Comparison of ENCODE assay signal across 12 mouse cellular contexts in the genomic region with DNA sequence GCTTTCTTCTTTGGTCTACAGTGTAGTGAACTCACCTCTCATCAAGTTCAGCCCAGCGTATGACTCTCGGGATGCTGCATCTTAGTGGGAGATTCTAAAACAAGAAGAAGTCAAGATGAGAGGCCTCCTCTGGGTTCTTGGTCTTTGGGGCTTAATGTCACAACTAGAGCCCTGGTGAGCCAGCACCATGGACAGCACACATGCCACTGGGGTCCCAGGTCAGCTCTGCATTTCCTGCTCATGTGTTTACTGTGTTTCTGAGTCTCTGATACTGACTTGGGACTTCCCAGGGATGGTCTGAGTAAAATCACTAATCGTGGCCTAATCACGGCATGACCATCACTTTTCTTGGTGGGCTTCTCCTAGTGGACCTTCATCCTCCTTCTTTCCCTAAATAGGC. TPM values are rescaled to one million over a fixed set of nuclear protein-coding genes. Genes with fewer than 3 reads are reported as not detected.
DNase-seq lines count a peak whose midpoint lies in the region; ATAC-seq and TF ChIP-seq lines count a peak whose summit lies in the region.
"Had no signal": no experiment of that assay in that cellular context is flagged by ENCODE, and none has a peak within 500 bp of the region (broad histone marks: within the 10 kb centered on the region; RNA-seq: fewer than 3 reads in every experiment).

No protein-coding gene starts in this region.

- H3K9ac ChIP-seq in midbrain, postnatal 0 days (replicated peaks; ENCODE audit: low read length, poor library complexity, severe bottlenecking), result no peak overlapping the region
- H3K9ac ChIP-seq: forebrain, postnatal 0 days had no signal

- DNase-seq in heart, postnatal 10 days, result peak; percentile 29 to 47
- DNase-seq in heart, postnatal 25 days (ENCODE audit: low spot score), result no peak
- DNase-seq in thymus, postnatal 0 days (ENCODE audit: low spot score), result peak; percentile 31
- DNase-seq in thymus, postnatal 14 days, result no peak
- no peak for DNase-seq in gastrocnemius, adult 8-10 months (ENCODE audit: low spot score in 2 of 2)
- no peak for DNase-seq in midbrain, postnatal 0 days (ENCODE audit: low spot score)
- DNase-seq in midbrain, embryonic 10.5 days (ENCODE audit: low spot score), result no peak
- DNase-seq: forebrain, postnatal 0 days; midbrain, embryonic 14.5 days had no signal

- H3K27me3 ChIP-seq in midbrain, postnatal 0 days (ENCODE audit: insufficient read depth, low read length), result no peaks in the 10 kb centered on the region
- peaks cover 7% of the 10 kb centered on the region for H3K27me3 ChIP-seq in midbrain, embryonic 10.5 days (ENCODE audit: low read depth, poor library complexity, severe bottlenecking)

- TF ChIP-seq CTCF in midbrain, postnatal 0 days (IDR thresholded peaks at IDR 0.05), result no peak

- no peaks in the 10 kb centered on the region for H3K9me3 ChIP-seq in midbrain, postnatal 0 days (ENCODE audit: low read length)
- peaks cover 4% of the 10 kb centered on the region; the same call in 1 of the 2 replicates for H3K9me3 ChIP-seq in midbrain, embryonic 10.5 days (replicated peaks)

- WGBS in midbrain, postnatal 0 days, result 64% methylated on average over 4 of the region's 4 CpGs
- WGBS in midbrain, embryonic 10.5 days, result 55% methylated on average over 4 of the region's 4 CpGs

- H3K4me3 ChIP-seq in midbrain, postnatal 0 days (ENCODE audit: low read depth, low read length), result no peak overlapping the region
- no peak overlapping the region for H3K4me3 ChIP-seq in midbrain, embryonic 10.5 days

- no peak overlapping the region for H3K4me2 ChIP-seq in midbrain, postnatal 0 days (ENCODE audit: low read depth, low read length, poor library complexity, severe bottlenecking)
- H3K4me2 ChIP-seq: heart, embryonic 11.5 days had no signal

- intact Hi-C loops in heart, postnatal 10 days (cut with DNase I), result loop anchor here (10.0 kb wide), 1 partner anchor 246 kb away; no protein-coding TSS in a partner anchor
- intact Hi-C loops in heart, postnatal 25 days (cut with DNase I), result no loop called here

- no peaks in the 10 kb centered on the region for H3K4me1 ChIP-seq in midbrain, postnatal 0 days (ENCODE audit: insufficient read depth, low read length)
- H3K4me1 ChIP-seq in midbrain, embryonic 10.5 days, result peaks cover 13% of the 10 kb centered on the region

- peak; percentile 46 for ATAC-seq in granulocyte monocyte progenitor cell, adult 5-6 weeks (replicated peaks; ENCODE audit: poor library complexity, severe bottlenecking)
- ATAC-seq in midbrain, postnatal 0 days (ENCODE audit: low FRiP score), result no peak
- ATAC-seq: forebrain, postnatal 0 days had no signal

- no peaks in the 10 kb centered on the region for H3K36me3 ChIP-seq in midbrain, postnatal 0 days (ENCODE audit: insufficient read depth, low read length)
- H3K36me3 ChIP-seq in midbrain, embryonic 10.5 days, result no peaks in the 10 kb centered on the region

- H3K27ac ChIP-seq in midbrain, postnatal 0 days (ENCODE audit: low read depth, low read length), result no peak overlapping the region
- no peak overlapping the region for H3K27ac ChIP-seq in midbrain, embryonic 10.5 days (replicated peaks)

RNA-seq across cellular contexts. Expression of a gene that starts 28.3 kb away (rescaled TPM):
- total RNA-seq in heart, postnatal 10 days (2021), result 1 to 10 TPM; 5.7 to 6.1 TPM
- total RNA-seq in heart, postnatal 25 days (2021), result 1 to 10 TPM; 5.1 to 5.5 TPM
- polyA plus RNA-seq in thymus, postnatal 0 days (2015; fragmentation: Nextera tagmentation; extraction: Ambion mirVana), result 9.9 and 11.6 TPM in 2 replicates
- total RNA-seq in granulocyte monocyte progenitor cell, adult 5-6 weeks (2014; fragmentation: Nextera tagmentation), result 24.4 and 29.4 TPM in 2 replicates
- 7.9 and 8.5 TPM in 2 replicates for total RNA-seq in granulocyte monocyte progenitor cell, adult 5-6 weeks (2017)
- 1 to 10 TPM; 3.0 to 4.5 (median 3.2) TPM for total RNA-seq in gastrocnemius, adult 8-10 months (2022)
- 12.6 and 14.6 TPM in 2 replicates for total RNA-seq in midbrain, postnatal 0 days (2014; rRNA removed)
- 10.7 and 13.9 TPM in 2 replicates for polyA plus RNA-seq in midbrain, postnatal 0 days (2015; fragmentation: Nextera tagmentation; extraction: Ambion mirVana)
- 8.4 and 9.8 TPM in 2 replicates for polyA plus RNA-seq in midbrain, embryonic 10.5 days (2016; fragmentation: Nextera tagmentation; extraction: Ambion mirVana)

RNA-seq across cellular contexts. Expression of a gene that starts 36.4 kb away (rescaled TPM):
- not detected for total RNA-seq in heart, postnatal 10 days (2021)
- total RNA-seq in heart, postnatal 25 days (2021), result not detected
- polyA plus RNA-seq in thymus, postnatal 0 days (2015; fragmentation: Nextera tagmentation; extraction: Ambion mirVana), result 1.3 and 1.9 TPM in 2 replicates
- total RNA-seq in granulocyte monocyte progenitor cell, adult 5-6 weeks (2014; fragmentation: Nextera tagmentation), result not detected in 2 replicates
- 0.26 TPM in 1 of 2 replicates, not detected in the other for total RNA-seq in granulocyte monocyte progenitor cell, adult 5-6 weeks (2017)
- under 1 TPM; 0.19 to 0.58 (median 0.39) TPM for total RNA-seq in gastrocnemius, adult 8-10 months (2022)
- 0.11 and 0.24 TPM in 2 replicates for total RNA-seq in midbrain, postnatal 0 days (2014; rRNA removed)
- 0.14 and 0.15 TPM in 2 replicates for polyA plus RNA-seq in midbrain, postnatal 0 days (2015; fragmentation: Nextera tagmentation; extraction: Ambion mirVana)
- polyA plus RNA-seq in midbrain, embryonic 10.5 days (2016; fragmentation: Nextera tagmentation; extraction: Ambion mirVana), result 0.10 and 0.25 TPM in 2 replicates
- polyA plus RNA-seq: heart, embryonic 11.5 days; stomach, embryonic 14.5 days had no signal

RNA-seq across cellular contexts. Expression of a gene that starts 37.4 kb away (rescaled TPM):
- total RNA-seq in heart, postnatal 10 days (2021), result 10 to 100 TPM; 85.0 to 86.5 TPM
- 10 to 100 TPM; 81.0 to 85.2 TPM for total RNA-seq in heart, postnatal 25 days (2021)
- polyA plus RNA-seq in thymus, postnatal 0 days (2015; fragmentation: Nextera tagmentation; extraction: Ambion mirVana), result 72.4 and 72.8 TPM in 2 replicates
- 44.6 and 51.7 TPM in 2 replicates for total RNA-seq in granulocyte monocyte progenitor cell, adult 5-6 weeks (2014; fragmentation: Nextera tagmentation)
- total RNA-seq in granulocyte monocyte progenitor cell, adult 5-6 weeks (2017), result 22.9 and 23.2 TPM in 2 replicates
- 10 to 100 TPM; 44.1 to 52.7 (median 45.6) TPM for total RNA-seq in gastrocnemius, adult 8-10 months (2022)
- total RNA-seq in midbrain, postnatal 0 days (2014; rRNA removed), result 42.1 and 67.7 TPM in 2 replicates
- 56.6 and 63.7 TPM in 2 replicates for polyA plus RNA-seq in midbrain, postnatal 0 days (2015; fragmentation: Nextera tagmentation; extraction: Ambion mirVana)
- polyA plus RNA-seq in midbrain, embryonic 10.5 days (2016; fragmentation: Nextera tagmentation; extraction: Ambion mirVana), result 81.1 and 82.9 TPM in 2 replicates

RNA-seq across cellular contexts. Expression of a gene that starts 37.5 kb away (rescaled TPM):
- total RNA-seq in heart, postnatal 10 days (2021), result under 1 TPM; 0.31 to 0.45 TPM
- total RNA-seq in heart, postnatal 25 days (2021), result under 1 TPM in 1 of 2 experiments, not detected in 1; 0.50 TPM
- polyA plus RNA-seq in thymus, postnatal 0 days (2015; fragmentation: Nextera tagmentation; extraction: Ambion mirVana), result 0.83 and 0.86 TPM in 2 replicates
- total RNA-seq in granulocyte monocyte progenitor cell, adult 5-6 weeks (2014; fragmentation: Nextera tagmentation), result not detected in 2 replicates
- total RNA-seq in granulocyte monocyte progenitor cell, adult 5-6 weeks (2017), result 0.10 and 1.1 TPM in 2 replicates
- total RNA-seq in gastrocnemius, adult 8-10 months (2022), result not detected
- total RNA-seq in midbrain, postnatal 0 days (2014; rRNA removed), result 1.4 and 2.7 TPM in 2 replicates
- polyA plus RNA-seq in midbrain, postnatal 0 days (2015; fragmentation: Nextera tagmentation; extraction: Ambion mirVana), result 2.4 and 3.3 TPM in 2 replicates
- 3.0 and 3.1 TPM in 2 replicates for polyA plus RNA-seq in midbrain, embryonic 10.5 days (2016; fragmentation: Nextera tagmentation; extraction: Ambion mirVana)
- polyA plus RNA-seq: stomach, embryonic 14.5 days had no signal

RNA-seq across cellular contexts. Expression of a gene that starts 49.0 kb away (rescaled TPM):
- total RNA-seq in heart, postnatal 10 days (2021), result 10 to 100 TPM; 11.3 to 16.1 TPM
- 10 to 100 TPM; 11.9 to 13.2 TPM for total RNA-seq in heart, postnatal 25 days (2021)
- polyA plus RNA-seq in thymus, postnatal 0 days (2015; fragmentation: Nextera tagmentation; extraction: Ambion mirVana), result 23.1 and 25.8 TPM in 2 replicates
- 12.2 and 22.1 TPM in 2 replicates for total RNA-seq in granulocyte monocyte progenitor cell, adult 5-6 weeks (2014; fragmentation: Nextera tagmentation)
- 22.0 and 30.0 TPM in 2 replicates for total RNA-seq in granulocyte monocyte progenitor cell, adult 5-6 weeks (2017)
- 10 to 100 TPM; 13.0 to 14.4 (median 13.6) TPM for total RNA-seq in gastrocnemius, adult 8-10 months (2022)
- 19.6 and 22.3 TPM in 2 replicates for total RNA-seq in midbrain, postnatal 0 days (2014; rRNA removed)
- 11.1 and 11.9 TPM in 2 replicates for polyA plus RNA-seq in midbrain, postnatal 0 days (2015; fragmentation: Nextera tagmentation; extraction: Ambion mirVana)
- 39.5 and 42.2 TPM in 2 replicates for polyA plus RNA-seq in midbrain, embryonic 10.5 days (2016; fragmentation: Nextera tagmentation; extraction: Ambion mirVana)

Comparison
In these comparisons a context has a peak if more than half of its experiments do, and no peak if none do; other contexts are left out.
1. DNase-seq: peak in heart, postnatal 10 days (2 of 2) and thymus, postnatal 0 days (single experiment); none in heart, postnatal 25 days (single experiment), thymus, postnatal 14 days (single experiment), gastrocnemius, adult 8-10 months (0 of 2), midbrain, postnatal 0 days (single experiment) and midbrain, embryonic 10.5 days (single experiment).